Mouse (Mus musculus): ENCODE data around the gene Rpl11. TPM values are rescaled to one million over a fixed set of nuclear protein-coding genes. Genes with fewer than 3 reads are reported as not detected.

The Rpl11 gene
- polyA plus RNA-seq, 1 experiment from 2014 or later = 481 TPM

GRCm38 (mm10) chr4:136045091-136045490 is 8.1 kb downstream of the Rpl11 start:
- Histone ChIP-seq H3K9me3 (no peaks in the 10 kb centered on the region), H3K27ac (no peak overlapping the region), H3K27me3 (no peaks in the 10 kb centered on the region), H3K4me2 (replicated peaks) (no peak overlapping the region), H3K9ac (no peak overlapping the region), H3K36me3 (peaks cover 57% of the 10 kb centered on the region), H3K4me1 (no peaks in the 10 kb centered on the region), H3K4me3 (no peak overlapping the region)
- WGBS = 89% methylated on average over 5 of the region's 5 CpGs
- no peak for ATAC-seq (ENCODE audit: low FRiP score, low read depth)

GRCm38 (mm10) chr4:136043784-136044400 is 9.3 kb downstream of the Rpl11 start:
- H3K36me3 ChIP-seq = peaks cover 45% of the 10 kb centered on the region
- no peak overlapping the region for H3K4me3 ChIP-seq
- ATAC-seq (ENCODE audit: low FRiP score, low read depth) = no peak
- H3K27ac ChIP-seq = no peak overlapping the region
- no peaks in the 10 kb centered on the region for H3K27me3 ChIP-seq
- H3K9me3 ChIP-seq = no peaks in the 10 kb centered on the region
- no peak overlapping the region for H3K4me2 ChIP-seq (replicated peaks)
- WGBS = 81% methylated on average over 6 of the region's 6 CpGs
- no peak overlapping the region for H3K9ac ChIP-seq
- H3K4me1 ChIP-seq = no peaks in the 10 kb centered on the region

GRCm38 (mm10) chr4:136035078-136035477 is 18.1 kb downstream of the Rpl11 start:
- 80% methylated on average over 4 of the region's 4 CpGs for WGBS
- H3K27me3 ChIP-seq = no peaks in the 10 kb centered on the region
- H3K4me2 ChIP-seq (replicated peaks) = no peak overlapping the region
- H3K9ac ChIP-seq = no peak overlapping the region
- H3K27ac ChIP-seq = no peak overlapping the region
- H3K9me3 ChIP-seq = no peaks in the 10 kb centered on the region
- peaks cover 4% of the 10 kb centered on the region; the same call in 1 of the 2 replicates for H3K4me1 ChIP-seq
- no peak overlapping the region for H3K4me3 ChIP-seq
- no peaks in the 10 kb centered on the region for H3K36me3 ChIP-seq
- no peak for ATAC-seq (ENCODE audit: low FRiP score, low read depth)

- Histone ChIP-seq H3K4me2 (replicated peaks) (no peak overlapping the region), H3K9me3 (no peaks in the 10 kb centered on the region), H3K36me3 (no peaks in the 10 kb centered on the region), H3K4me3 (no peak overlapping the region), H3K27ac (no peak overlapping the region), H3K4me1 (peaks cover 4% of the 10 kb centered on the region; the same call in 1 of the 2 replicates), H3K9ac (no peak overlapping the region), H3K27me3 (no peaks in the 10 kb centered on the region)
- no peak for ATAC-seq (ENCODE audit: low FRiP score, low read depth)
- WGBS = 52% methylated on average over 1 of the region's 1 CpGs
Observed at GRCm38 (mm10) chr4:136033231-136033630, 20.0 kb downstream of the Rpl11 start.

GRCm38 (mm10) chr4:136030968-136031909 is 22.0 kb downstream of the Rpl11 start:
- no peak overlapping the region for H3K27ac ChIP-seq
- H3K9ac ChIP-seq = peak overlapping the region; percentile 35; the same call in 1 of the 2 replicates
- H3K36me3 ChIP-seq = no peaks in the 10 kb centered on the region
- no peak for ATAC-seq (ENCODE audit: low FRiP score, low read depth)
- no peak overlapping the region for H3K4me3 ChIP-seq
- H3K4me2 ChIP-seq (replicated peaks) = no peak overlapping the region
- peaks cover 4% of the 10 kb centered on the region; the same call in 1 of the 2 replicates for H3K4me1 ChIP-seq
- no peaks in the 10 kb centered on the region for H3K27me3 ChIP-seq
- no peaks in the 10 kb centered on the region for H3K9me3 ChIP-seq
- WGBS = 11% methylated on average over 8 of the region's 8 CpGs

- H3K9me3 ChIP-seq = no peaks in the 10 kb centered on the region
- no peak for ATAC-seq (ENCODE audit: low FRiP score, low read depth)
- H3K4me3 ChIP-seq = no peak overlapping the region
- H3K4me2 ChIP-seq (replicated peaks) = no peak overlapping the region
- no peak overlapping the region; the same call in 1 of the 2 replicates for H3K9ac ChIP-seq
- no peak overlapping the region for H3K27ac ChIP-seq
- WGBS = 83% methylated on average over 5 of the region's 5 CpGs
- H3K27me3 ChIP-seq = no peaks in the 10 kb centered on the region
- no peaks in the 10 kb centered on the region for H3K36me3 ChIP-seq
- peaks cover 4% of the 10 kb centered on the region; the same call in 1 of the 2 replicates for H3K4me1 ChIP-seq
Observed at GRCm38 (mm10) chr4:136028689-136029088, 24.5 kb downstream of the Rpl11 start.

GRCm38 (mm10) chr4:136028132-136028564 is 25.1 kb downstream of the Rpl11 start:
- Histone ChIP-seq H3K4me2 (replicated peaks) (no peak overlapping the region), H3K9ac (no peak overlapping the region; the same call in 1 of the 2 replicates), H3K36me3 (no peaks in the 10 kb centered on the region), H3K4me1 (peaks cover 4% of the 10 kb centered on the region; the same call in 1 of the 2 replicates), H3K27me3 (no peaks in the 10 kb centered on the region), H3K4me3 (no peak overlapping the region), H3K27ac (no peak overlapping the region), H3K9me3 (no peaks in the 10 kb centered on the region)
- WGBS = 90% methylated on average over 19 of the region's 19 CpGs
- ATAC-seq (ENCODE audit: low FRiP score, low read depth) = no peak

- 79% methylated on average over 8 of the region's 8 CpGs for WGBS
- Histone ChIP-seq H3K27me3 (no peaks in the 10 kb centered on the region), H3K27ac (no peak overlapping the region), H3K36me3 (no peaks in the 10 kb centered on the region), H3K4me3 (no peak overlapping the region), H3K9me3 (no peaks in the 10 kb centered on the region), H3K4me2 (replicated peaks) (no peak overlapping the region), H3K4me1 (peaks cover 4% of the 10 kb centered on the region; the same call in 1 of the 2 replicates), H3K9ac (peak overlapping the region; percentile 20; the same call in 1 of the 2 replicates)
- ATAC-seq (ENCODE audit: low FRiP score, low read depth) = no peak
Observed at GRCm38 (mm10) chr4:136027416-136028131, 25.7 kb downstream of the Rpl11 start.

- H3K4me2 ChIP-seq (replicated peaks) = no peak overlapping the region
- no peaks in the 10 kb centered on the region for H3K9me3 ChIP-seq
- H3K27ac ChIP-seq = no peak overlapping the region
- 80% methylated on average over 1 of the region's 1 CpGs for WGBS
- H3K4me3 ChIP-seq = no peak overlapping the region
- no peaks in the 10 kb centered on the region for H3K27me3 ChIP-seq
- H3K36me3 ChIP-seq = no peaks in the 10 kb centered on the region
- H3K9ac ChIP-seq = no peak overlapping the region
- H3K4me1 ChIP-seq = peaks cover 5% of the 10 kb centered on the region
- no peak for ATAC-seq (ENCODE audit: low FRiP score, low read depth)
Observed at GRCm38 (mm10) chr4:136025350-136025749, 27.9 kb downstream of the Rpl11 start.

GRCm38 (mm10) chr4:136022924-136023323 is 30.3 kb downstream of the Rpl11 start:
- 95% methylated on average over 9 of the region's 9 CpGs for WGBS
- Histone ChIP-seq H3K4me1 (peaks cover 13% of the 10 kb centered on the region), H3K4me3 (no peak overlapping the region), H3K27me3 (no peaks in the 10 kb centered on the region), H3K9me3 (no peaks in the 10 kb centered on the region), H3K4me2 (replicated peaks) (no peak overlapping the region), H3K27ac (no peak overlapping the region), H3K36me3 (no peaks in the 10 kb centered on the region), H3K9ac (no peak overlapping the region)
- no peak for ATAC-seq (ENCODE audit: low FRiP score, low read depth)

- ATAC-seq (ENCODE audit: low FRiP score, low read depth) = peak; percentile 99
- Histone ChIP-seq H3K27ac (peak within 1 kb of the TSS; percentile 86), H3K4me1 (peaks cover 13% of the 10 kb centered on the region), H3K4me3 (peak within 1 kb of the TSS; percentile 100), H3K36me3 (no peaks in the 10 kb centered on the region; the same call in 1 of the 2 replicates), H3K27me3 (no peaks in the 10 kb centered on the region), H3K9me3 (no peaks in the 10 kb centered on the region), H3K4me2 (replicated peaks) (peak within 1 kb of the TSS; percentile 97), H3K9ac (peak within 1 kb of the TSS; percentile 99)
- WGBS = 1% methylated on average over 30 of the region's 48 CpGs
Observed at GRCm38 (mm10) chr4:136021549-136022047, 31.6 kb downstream of the Rpl11 start, which contains the start of gene Eloa. Eloa (minus strand) TSS chr4:136021763.
